Mouse (Mus musculus) liver, embryonic 14.5 days (tissue): ENCODE measurements at regions not wholly inside any gene's neighbourhood (a gene's known extent, or its start where the extent isn't known, plus 50 kb on each side); places are given as distances from the start of the nearest gene placed in this dataset.

ENCODE experiments used
- ATAC-seq: fragments of 200-750 bp; cut with Nextera tagmentation; 2 replicates; pipeline ENCODE4 v1.8.0; 2017; ENCODE audit warnings: moderate number of reproducible peaks, mild to moderate bottlenecking, moderate library complexity; ENCODE audit not compliant: insufficient read depth
- DNase-seq, 3 experiments: peaks; one replicate each; pipeline ENCODE4 v3.0.0-alpha.2; 2012 to 2013; ENCODE audit warnings: low read depth in 3 of 3, low spot score in 3 of 3
- H3K27ac ChIP-seq: fragments of 300-500 bp; sonication (generic); 2 replicates; pipeline ENCODE4 v1.5.1; 2014; ENCODE audit warnings: moderate library complexity, mild to moderate bottlenecking, control low read depth, inconsistent platforms
- H3K27me3 ChIP-seq: fragments of 300-500 bp; sonication (generic); 2 replicates; pipeline ENCODE4 v1.6.1; 2014; ENCODE audit warnings: mild to moderate bottlenecking, low read length, moderate library complexity; ENCODE audit not compliant: control insufficient read depth, insufficient read depth
- H3K36me3 ChIP-seq: fragments of 300-500 bp; sonication (generic); replicated peaks from 2 replicates; pipeline ENCODE4 v1.6.1; 2014; ENCODE audit warnings: low read depth; ENCODE audit not compliant: control insufficient read depth, insufficient read depth
- H3K4me1 ChIP-seq, 2 experiments: fragments of 200-500 bp in 1 of 2; fragments of 300-500 bp in 1 of 2; sonication (generic) in 1 of 2; replicated peaks; 2 replicates each; pipeline ENCODE4 v1.6.1; 2012 to 2014; ENCODE audit warnings: antibody characterized with exemption in 1 of 2, inconsistent platforms in 1 of 2, low read length in 1 of 2; ENCODE audit not compliant: control insufficient read depth in 2 of 2, insufficient read depth in 2 of 2
- H3K4me2 ChIP-seq: fragments of 300-500 bp; sonication (generic); 2 replicates; pipeline ENCODE4 v1.6.1; 2014; ENCODE audit warnings: low read depth, mild to moderate bottlenecking, control low read depth, moderate library complexity
- H3K4me3 ChIP-seq, 2 experiments: fragments of 200-500 bp in 1 of 2; fragments of 300-500 bp in 1 of 2; sonication (generic) in 1 of 2; 2 replicates each; pipeline ENCODE4 v1.5.1; 2012 to 2014; ENCODE audit warnings: low read depth in 2 of 2, low read length in 2 of 2, mild to moderate bottlenecking in 2 of 2, control low read depth in 1 of 2, inconsistent platforms in 1 of 2, moderate library complexity in 1 of 2; ENCODE audit not compliant: insufficient read depth in 1 of 2
- H3K9ac ChIP-seq: fragments of 300-500 bp; sonication (generic); replicated peaks from 2 replicates; pipeline ENCODE4 v1.6.1; 2014; ENCODE audit warnings: mild to moderate bottlenecking, control low read depth, moderate library complexity
- H3K9me3 ChIP-seq: fragments of 300-500 bp; sonication (generic); 2 replicates; pipeline ENCODE4 v1.6.1; 2016; ENCODE audit warnings: low read length, mixed read lengths; ENCODE audit not compliant: control insufficient read depth
- CTCF ChIP-seq: IDR thresholded peaks from 2 replicates; pipeline ENCODE4 v1.5.1; 2016; ENCODE audit warnings: antibody characterized with exemption, low read depth, control low read depth
- EP300 ChIP-seq: IDR thresholded peaks from 2 replicates; pipeline ENCODE4 v1.6.1; 2016; ENCODE audit warnings: antibody characterized with exemption, low read depth
- WGBS: fragments of 180-500 bp; shearing (Covaris S2); extraction: QIAGEN DNeasy Blood & Tissue Kit; methylation state at CpG from one replicate; pipeline ENCODE4 v1.1.7; 2014; ENCODE audit not compliant: insufficient replicate concordance; 5-methylcytosine and 5-hydroxymethylcytosine counted together

- H3K27ac ChIP-seq = no peak overlapping the region
- H3K27me3 ChIP-seq = no peaks in the 10 kb centered on the region
- TF ChIP-seq CTCF (no peak), EP300 (no peak)
- no peaks in the 10 kb centered on the region for H3K36me3 ChIP-seq
- DNase-seq (no peak), ATAC-seq (no peak)
- H3K4me2 ChIP-seq = no peak overlapping the region
- no peaks in the 10 kb centered on the region for H3K9me3 ChIP-seq
- H3K4me3 ChIP-seq = no peak overlapping the region
- H3K4me1 ChIP-seq = no peaks in the 10 kb centered on the region
- no peak overlapping the region for H3K9ac ChIP-seq
Observed at GRCm38 (mm10) chr1:55827191-55827590, 421.5 kb downstream of the Plcl1 start.

GRCm38 (mm10) chr1:55835281-55835680 lies 429.6 kb downstream of the Plcl1 start:
- no peak for DNase-seq
- Histone ChIP-seq H3K36me3 (no peaks in the 10 kb centered on the region), H3K4me1 (no peaks in the 10 kb centered on the region), H3K4me2 (no peak overlapping the region), H3K27ac (no peak overlapping the region), H3K9me3 (no peaks in the 10 kb centered on the region), H3K27me3 (no peaks in the 10 kb centered on the region), H3K9ac (no peak overlapping the region), H3K4me3 (no peak overlapping the region)
- WGBS = 74% methylated on average over 3 of the region's 3 CpGs
- ATAC-seq = no peak
- TF ChIP-seq EP300 (no peak), CTCF (no peak)

DNA sequence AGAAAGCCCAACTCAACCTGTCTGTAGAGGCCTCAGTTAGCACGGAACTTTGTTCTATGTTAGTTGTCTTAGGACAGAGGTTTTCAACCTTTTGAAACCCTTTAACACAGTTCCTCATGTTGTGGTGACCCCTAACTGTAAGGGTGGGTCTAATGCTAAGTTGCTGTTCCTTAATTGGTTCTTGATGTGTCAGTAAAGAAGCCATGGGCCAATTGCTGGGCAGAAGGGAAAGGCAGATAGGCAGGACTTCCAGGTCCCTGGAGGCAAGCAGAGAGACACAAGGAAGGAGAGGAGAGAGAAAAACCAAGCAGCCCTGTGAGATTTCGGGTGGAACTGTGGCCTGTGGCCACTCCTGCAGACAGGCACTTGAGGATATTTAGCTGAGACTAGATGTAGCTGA lies 431.0 kb downstream of the Plcl1 start:
- Histone ChIP-seq H3K27ac (no peak overlapping the region), H3K36me3 (no peaks in the 10 kb centered on the region), H3K4me2 (no peak overlapping the region), H3K9ac (no peak overlapping the region), H3K4me1 (no peaks in the 10 kb centered on the region), H3K4me3 (no peak overlapping the region), H3K27me3 (no peaks in the 10 kb centered on the region), H3K9me3 (no peaks in the 10 kb centered on the region)
- no peak for TF ChIP-seq EP300
- TF ChIP-seq CTCF = no peak
- WGBS = 47% methylated on average over 2 of the region's 2 CpGs
- DNase-seq (no peak), ATAC-seq (no peak)

DNA sequence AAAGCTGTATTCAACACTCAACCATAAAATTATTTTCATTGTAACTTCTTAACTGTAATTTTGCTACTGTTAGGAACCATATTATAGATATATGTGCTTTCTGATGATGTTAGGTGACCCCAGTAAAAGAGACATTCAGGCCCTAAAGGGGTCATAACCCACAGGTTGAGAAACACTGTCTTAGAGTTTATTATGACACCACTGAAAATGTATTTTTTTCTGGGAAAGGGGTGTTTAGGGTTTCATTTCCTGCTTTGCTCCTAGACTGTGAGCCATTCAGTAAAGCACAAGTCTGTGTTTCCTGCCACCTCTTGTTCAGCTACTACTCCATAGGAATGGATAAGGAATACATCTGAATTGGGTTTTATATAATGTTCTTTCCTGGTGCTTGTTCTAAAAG lies 431.6 kb downstream of the Plcl1 start:
- Histone ChIP-seq H3K4me2 (no peak overlapping the region), H3K27me3 (no peaks in the 10 kb centered on the region), H3K9ac (no peak overlapping the region), H3K9me3 (no peaks in the 10 kb centered on the region), H3K36me3 (no peaks in the 10 kb centered on the region), H3K4me3 (no peak overlapping the region), H3K27ac (no peak overlapping the region), H3K4me1 (no peaks in the 10 kb centered on the region)
- TF ChIP-seq CTCF = no peak
- DNase-seq = no peak
- no peak for ATAC-seq

- no peak for ATAC-seq
Observed at GRCm38 (mm10) chr1:55838168-55838567, 432.4 kb downstream of the Plcl1 start.

DNA sequence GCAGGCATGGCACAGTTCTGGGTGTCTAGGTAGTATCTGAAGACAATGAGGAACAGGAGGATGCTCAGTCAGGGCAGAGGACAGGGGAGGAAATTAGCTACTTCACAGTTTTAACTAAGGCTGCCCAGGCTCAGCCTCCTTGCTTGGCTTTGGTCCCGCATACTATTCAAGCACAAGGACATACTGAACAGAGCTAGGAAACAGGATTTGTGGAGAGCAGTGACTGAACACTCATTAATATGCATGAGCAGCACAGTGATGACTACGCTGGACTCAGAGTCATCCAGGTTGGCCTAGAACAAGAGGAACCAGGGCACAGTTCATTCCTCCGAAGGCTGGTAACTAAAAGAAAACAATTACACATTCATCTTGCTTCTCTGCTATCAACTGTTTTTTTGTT lies 443.1 kb downstream of the Plcl1 start:
- Histone ChIP-seq H3K9ac (no peak overlapping the region), H3K4me2 (no peak overlapping the region), H3K9me3 (no peaks in the 10 kb centered on the region), H3K4me1 (no peaks in the 10 kb centered on the region), H3K4me3 (no peak overlapping the region), H3K27me3 (no peaks in the 10 kb centered on the region), H3K36me3 (no peaks in the 10 kb centered on the region), H3K27ac (no peak overlapping the region)
- no peak for DNase-seq
- no peak for ATAC-seq
- WGBS = 63% methylated on average over 3 of the region's 3 CpGs
- no peak for TF ChIP-seq CTCF
- TF ChIP-seq EP300 = no peak

More at GRCm38 (mm10) chr1:55838168-55838567, 432.4 kb downstream of the Plcl1 start:
- no peaks in the 10 kb centered on the region for H3K9me3 ChIP-seq
- H3K27me3 ChIP-seq = no peaks in the 10 kb centered on the region
- no peak overlapping the region for H3K4me2 ChIP-seq
- 5% methylated on average over 2 of the region's 2 CpGs for WGBS
- no peaks in the 10 kb centered on the region for H3K36me3 ChIP-seq
- H3K9ac ChIP-seq = no peak overlapping the region
- no peak overlapping the region for H3K27ac ChIP-seq
- TF ChIP-seq EP300 = no peak
- TF ChIP-seq CTCF = peak; percentile 53
- DNase-seq = no peak
- no peak overlapping the region for H3K4me3 ChIP-seq
- H3K4me1 ChIP-seq = no peaks in the 10 kb centered on the region
